Mouse (Mus musculus): ENCODE results near the gene Tm9sf3. TPM values are rescaled to one million over a fixed set of nuclear protein-coding genes. Genes with fewer than 3 reads are reported as not detected.
"Not testable (repeated sequence)": the region's sequence is repeated elsewhere in the genome, so short reads cannot be mapped to it uniquely, and the experiment has no call there.

Tm9sf3 gene
- 88.8 and 112 TPM in 2 replicates for polyA plus RNA-seq (2016; fragmentation: Nextera tagmentation; extraction: Ambion mirVana)

DNA sequence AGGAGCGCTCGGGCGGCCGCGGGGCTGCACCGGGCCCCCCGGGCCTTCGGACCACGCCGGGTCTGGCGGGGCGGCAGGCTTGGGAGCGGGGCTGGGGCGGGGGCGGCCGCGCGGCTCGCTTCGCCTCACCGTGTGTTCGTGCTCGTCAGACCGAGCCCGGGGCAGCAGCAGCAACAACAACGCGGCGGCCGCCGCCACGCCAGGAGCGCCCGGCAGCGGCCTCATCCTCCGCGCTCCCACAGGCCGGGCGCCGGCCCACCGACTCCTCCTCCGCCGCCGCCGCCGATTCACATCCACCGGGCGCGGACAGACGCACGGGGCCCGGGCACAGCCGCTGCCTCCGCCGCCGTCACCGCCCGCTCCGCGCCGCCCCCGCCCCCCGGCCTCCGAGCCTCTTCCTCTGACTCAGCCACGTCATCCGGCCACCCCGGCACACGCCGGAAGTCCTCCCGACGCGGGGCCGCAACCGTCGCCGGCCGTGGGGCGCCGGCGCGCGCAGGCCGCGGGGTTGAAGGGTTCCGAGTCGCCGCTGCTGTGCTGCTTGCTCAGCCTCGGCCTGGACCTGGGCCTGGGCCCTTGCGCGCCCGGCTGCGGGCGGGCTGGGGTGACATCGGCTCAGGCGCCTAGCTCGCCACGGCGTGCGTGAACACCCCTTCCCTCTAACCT lies at the start of gene Tm9sf3:
TSS of gene Tm9sf3 (minus strand) at position 368 of the 666 bp plus-strand sequence.
- H3K4me3 ChIP-seq, result peak within 1 kb of the TSS; percentile 95

DNA sequence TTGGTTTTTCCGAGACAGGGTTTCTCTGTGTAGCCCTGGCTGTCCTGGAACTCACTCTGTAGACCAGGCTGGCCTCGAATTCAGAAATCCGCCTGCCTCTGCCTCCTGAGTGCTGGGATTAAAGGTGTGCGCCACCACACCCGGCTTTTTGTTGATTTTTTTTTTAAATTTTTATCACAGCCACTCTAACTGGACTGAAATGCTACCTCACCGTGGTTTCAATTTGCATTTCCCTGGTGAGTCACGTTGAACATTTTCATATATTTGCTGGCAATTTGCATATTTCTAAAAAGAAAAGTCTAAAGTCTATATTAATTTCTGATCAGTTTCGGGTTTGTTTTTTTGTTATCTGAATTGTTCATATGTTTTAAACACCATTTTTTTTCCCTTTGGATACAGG lies 48.8 kb upstream of the Tm9sf3 start:
- Histone ChIP-seq H3K4me1 (peaks cover 28% of the 10 kb centered on the region), H3K27me3 (ENCODE audit: low read depth, poor library complexity, severe bottlenecking) (peaks cover 82% of the 10 kb centered on the region)
- not testable (repeated sequence) for H3K27ac ChIP-seq; H3K36me3 ChIP-seq; H3K4me3 ChIP-seq; DNase-seq (ENCODE audit: low spot score); H3K9me3 ChIP-seq (replicated peaks)
- 95% methylated on average over 8 of the region's 8 CpGs for WGBS

More for the DNA sequence above, at the start of gene Tm9sf3:
- DNase-seq (ENCODE audit: low spot score), result peak; percentile 91
- under 1% methylated on average over 78 of the region's 98 CpGs for WGBS
- Histone ChIP-seq H3K27ac (peak within 1 kb of the TSS; percentile 98), H3K9me3 (replicated peaks) (no peaks in the 10 kb centered on the region), H3K4me1 (peaks cover 22% of the 10 kb centered on the region), H3K36me3 (no peaks in the 10 kb centered on the region), H3K27me3 (ENCODE audit: low read depth, poor library complexity, severe bottlenecking) (no peaks in the 10 kb centered on the region)

DNA sequence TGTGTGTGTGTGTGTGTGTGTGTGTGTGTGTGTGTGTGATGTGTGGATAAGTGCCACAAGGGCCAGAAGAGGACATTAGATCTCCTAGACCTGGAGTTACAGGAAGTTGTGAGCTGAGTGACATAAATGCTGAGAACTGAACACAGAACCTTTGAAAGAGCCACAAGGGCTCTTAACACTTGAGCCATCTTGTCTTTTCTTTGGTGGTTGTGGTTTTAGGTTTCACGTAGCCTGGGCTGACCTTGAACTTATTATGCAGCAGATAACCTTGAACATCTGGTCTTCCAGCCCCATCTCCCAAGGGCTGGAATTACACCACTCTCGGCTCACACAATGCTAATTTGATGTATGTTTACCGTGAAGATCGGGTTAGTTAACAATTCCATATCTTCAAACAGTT lies 48.2 kb upstream of the Tm9sf3 start:
- no peak for DNase-seq (ENCODE audit: low spot score)
- Histone ChIP-seq H3K27me3 (ENCODE audit: low read depth, poor library complexity, severe bottlenecking) (peaks cover 84% of the 10 kb centered on the region), H3K4me1 (peaks cover 26% of the 10 kb centered on the region), H3K36me3 (no peaks in the 10 kb centered on the region), H3K9me3 (replicated peaks) (no peaks in the 10 kb centered on the region), H3K4me3 (no peak overlapping the region), H3K27ac (no peak overlapping the region)
- WGBS, result 78% methylated on average over 4 of the region's 4 CpGs

- peaks cover 84% of the 10 kb centered on the region for H3K27me3 ChIP-seq (ENCODE audit: low read depth, poor library complexity, severe bottlenecking)
- no peaks in the 10 kb centered on the region for H3K9me3 ChIP-seq (replicated peaks)
- H3K27ac ChIP-seq, result no peak overlapping the region
- 34% methylated on average over 20 of the region's 20 CpGs for WGBS
- no peaks in the 10 kb centered on the region for H3K36me3 ChIP-seq
- no peak for DNase-seq (ENCODE audit: low spot score)
- H3K4me3 ChIP-seq, result peak overlapping the region; percentile 37
- H3K4me1 ChIP-seq, result peaks cover 18% of the 10 kb centered on the region; the same call in 1 of the 2 replicates
These were observed 47.3 kb upstream of the Tm9sf3 start for GRCm38 (mm10) chr19:41310971-41311703.

DNA sequence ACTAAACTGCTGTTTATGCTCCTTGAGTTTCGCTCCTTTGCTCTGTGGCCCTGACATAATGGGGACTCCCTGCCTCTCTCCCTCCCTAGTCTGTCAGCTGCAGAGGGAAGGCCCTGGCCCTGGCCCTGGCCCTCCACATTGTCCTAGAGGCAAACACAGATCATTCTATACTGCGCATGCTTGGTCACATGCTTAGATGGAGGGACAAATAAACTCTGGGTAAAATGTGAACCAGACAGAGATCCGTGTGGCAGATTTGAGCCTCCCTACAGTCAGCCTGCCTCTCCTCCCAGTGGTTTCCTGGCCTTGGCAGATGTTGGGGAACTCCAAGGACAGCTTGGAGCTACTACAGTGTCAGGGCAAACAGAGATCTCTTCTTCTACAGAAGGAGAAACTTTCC lies 40.1 kb upstream of the Tm9sf3 start:
- H3K4me1 ChIP-seq, result peaks cover 48% of the 10 kb centered on the region
- no peaks in the 10 kb centered on the region for H3K36me3 ChIP-seq
- H3K27ac ChIP-seq, result peak overlapping the region; percentile 59; the same call in 1 of the 2 replicates
- H3K4me3 ChIP-seq, result no peak overlapping the region
- H3K27me3 ChIP-seq (ENCODE audit: low read depth, poor library complexity, severe bottlenecking), result peaks cover 95% of the 10 kb centered on the region
- DNase-seq (ENCODE audit: low spot score), result no peak
- 68% methylated on average over 3 of the region's 3 CpGs for WGBS
- H3K9me3 ChIP-seq (replicated peaks), result no peaks in the 10 kb centered on the region

DNA sequence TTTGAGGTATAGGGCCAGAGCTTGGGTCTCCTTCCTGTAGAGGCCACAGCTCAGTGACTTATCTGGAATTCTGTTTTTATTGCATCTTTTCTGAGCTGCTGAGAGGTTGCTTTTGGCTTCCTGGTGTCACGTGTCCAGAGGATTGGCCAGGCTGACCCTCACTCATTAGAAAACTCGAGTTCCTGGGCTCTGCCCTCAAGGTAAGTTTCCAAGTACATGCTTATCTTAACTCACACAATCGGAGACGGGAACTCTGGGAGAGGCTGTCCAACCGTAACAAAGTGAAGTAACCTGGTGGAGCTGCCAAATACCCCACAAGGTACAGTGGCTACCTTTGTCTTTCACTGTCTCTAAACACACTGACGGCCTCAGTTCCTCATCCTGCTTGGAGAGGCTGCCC lies 39.6 kb upstream of the Tm9sf3 start:
- H3K36me3 ChIP-seq, result no peaks in the 10 kb centered on the region
- H3K9me3 ChIP-seq (replicated peaks), result no peaks in the 10 kb centered on the region
- H3K4me1 ChIP-seq, result peaks cover 48% of the 10 kb centered on the region
- H3K27ac ChIP-seq, result peak overlapping the region; percentile 59; the same call in 1 of the 2 replicates
- WGBS, result 56% methylated on average over 6 of the region's 6 CpGs
- no peak for DNase-seq (ENCODE audit: low spot score)
- H3K27me3 ChIP-seq (ENCODE audit: low read depth, poor library complexity, severe bottlenecking), result peaks cover 95% of the 10 kb centered on the region
- H3K4me3 ChIP-seq, result no peak overlapping the region

- 24% methylated on average over 6 of the region's 6 CpGs for WGBS
- Histone ChIP-seq H3K9me3 (replicated peaks) (no peaks in the 10 kb centered on the region), H3K4me1 (peaks cover 48% of the 10 kb centered on the region), H3K27me3 (ENCODE audit: low read depth, poor library complexity, severe bottlenecking) (peaks cover 95% of the 10 kb centered on the region), H3K4me3 (no peak overlapping the region), H3K27ac (no peak overlapping the region), H3K36me3 (no peaks in the 10 kb centered on the region)
- peak; percentile 83 for DNase-seq (ENCODE audit: low spot score)
These were observed 38.1 kb upstream of the Tm9sf3 start for GRCm38 (mm10) chr19:41301856-41302255.

DNA sequence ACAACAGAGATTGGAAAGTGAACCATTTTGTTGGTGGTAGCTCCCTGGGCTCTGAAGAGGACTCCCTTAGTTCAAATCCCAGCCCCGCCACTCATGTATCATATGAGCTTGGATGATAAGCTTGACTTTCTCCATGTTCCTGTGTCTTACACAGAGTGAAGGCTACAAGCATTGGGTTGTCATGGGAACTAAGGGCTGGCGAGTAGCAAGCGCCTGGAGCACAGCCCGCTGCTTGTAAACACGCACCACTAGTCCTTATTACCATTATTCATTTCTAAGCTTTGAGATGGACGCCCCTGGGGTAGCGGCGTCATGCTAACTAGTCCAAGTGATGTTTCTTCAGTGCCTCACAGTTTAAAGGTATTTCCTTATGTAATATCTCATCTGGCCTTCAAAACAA lies 35.6 kb upstream of the Tm9sf3 start:
- H3K9me3 ChIP-seq (replicated peaks), result no peaks in the 10 kb centered on the region
- no peak for DNase-seq (ENCODE audit: low spot score)
- H3K36me3 ChIP-seq, result no peaks in the 10 kb centered on the region
- H3K27ac ChIP-seq, result no peak overlapping the region
- H3K27me3 ChIP-seq (ENCODE audit: low read depth, poor library complexity, severe bottlenecking), result peaks cover 95% of the 10 kb centered on the region
- H3K4me3 ChIP-seq, result no peak overlapping the region
- 89% methylated on average over 8 of the region's 8 CpGs for WGBS
- peaks cover 43% of the 10 kb centered on the region for H3K4me1 ChIP-seq

GRCm38 (mm10) chr19:41290952-41291619 lies 27.3 kb upstream of the Tm9sf3 start:
- H3K36me3 ChIP-seq, result no peaks in the 10 kb centered on the region
- no peak overlapping the region for H3K27ac ChIP-seq
- no peaks in the 10 kb centered on the region for H3K4me1 ChIP-seq
- no peaks in the 10 kb centered on the region for H3K9me3 ChIP-seq (replicated peaks)
- peaks cover 93% of the 10 kb centered on the region for H3K27me3 ChIP-seq (ENCODE audit: low read depth, poor library complexity, severe bottlenecking)
- no peak for DNase-seq (ENCODE audit: low spot score)
- H3K4me3 ChIP-seq, result no peak overlapping the region
- WGBS, result 56% methylated on average over 5 of the region's 5 CpGs

DNA sequence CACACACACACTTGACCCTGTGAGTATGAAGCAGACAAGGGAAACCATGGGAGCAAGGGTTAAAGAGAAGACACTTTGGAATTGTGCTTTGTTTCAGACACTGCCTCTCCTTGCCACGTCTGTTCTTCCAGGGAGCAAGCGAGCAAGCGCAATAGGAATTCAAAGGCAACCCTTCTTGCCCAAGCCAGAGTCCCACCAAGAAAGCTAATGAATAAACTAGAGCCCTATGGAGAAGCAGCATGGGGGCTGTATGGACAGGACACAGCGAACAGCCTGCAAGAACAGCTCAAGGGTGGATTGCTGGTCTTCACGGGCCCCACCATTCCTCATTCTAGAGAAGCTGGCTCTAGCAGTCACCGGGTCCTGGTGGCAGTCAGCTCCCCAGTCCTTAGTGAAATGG lies 24.8 kb upstream of the Tm9sf3 start:
- DNase-seq (ENCODE audit: low spot score), result no peak
- Histone ChIP-seq H3K9me3 (replicated peaks) (no peaks in the 10 kb centered on the region), H3K4me1 (peaks cover 13% of the 10 kb centered on the region), H3K27ac (no peak overlapping the region), H3K36me3 (no peaks in the 10 kb centered on the region), H3K4me3 (no peak overlapping the region), H3K27me3 (ENCODE audit: low read depth, poor library complexity, severe bottlenecking) (peaks cover 91% of the 10 kb centered on the region)
- 80% methylated on average over 6 of the region's 6 CpGs for WGBS

GRCm38 (mm10) chr19:41287224-41287623 lies 23.4 kb upstream of the Tm9sf3 start:
- no peaks in the 10 kb centered on the region for H3K9me3 ChIP-seq (replicated peaks)
- WGBS, result 88% methylated on average over 7 of the region's 7 CpGs
- peaks cover 14% of the 10 kb centered on the region for H3K4me1 ChIP-seq
- no peak for DNase-seq (ENCODE audit: low spot score)
- H3K4me3 ChIP-seq, result no peak overlapping the region
- H3K27ac ChIP-seq, result no peak overlapping the region
- H3K36me3 ChIP-seq, result no peaks in the 10 kb centered on the region
- H3K27me3 ChIP-seq (ENCODE audit: low read depth, poor library complexity, severe bottlenecking), result peaks cover 86% of the 10 kb centered on the region

GRCm38 (mm10) chr19:41284515-41284914 lies 20.7 kb upstream of the Tm9sf3 start:
- Histone ChIP-seq H3K9me3 (replicated peaks) (no peaks in the 10 kb centered on the region), H3K4me1 (peaks cover 16% of the 10 kb centered on the region), H3K4me3 (no peak overlapping the region), H3K27ac (no peak overlapping the region), H3K27me3 (ENCODE audit: low read depth, poor library complexity, severe bottlenecking) (peaks cover 71% of the 10 kb centered on the region), H3K36me3 (no peaks in the 10 kb centered on the region)
- no peak for DNase-seq (ENCODE audit: low spot score)
- WGBS, result 47% methylated on average over 6 of the region's 6 CpGs

DNA sequence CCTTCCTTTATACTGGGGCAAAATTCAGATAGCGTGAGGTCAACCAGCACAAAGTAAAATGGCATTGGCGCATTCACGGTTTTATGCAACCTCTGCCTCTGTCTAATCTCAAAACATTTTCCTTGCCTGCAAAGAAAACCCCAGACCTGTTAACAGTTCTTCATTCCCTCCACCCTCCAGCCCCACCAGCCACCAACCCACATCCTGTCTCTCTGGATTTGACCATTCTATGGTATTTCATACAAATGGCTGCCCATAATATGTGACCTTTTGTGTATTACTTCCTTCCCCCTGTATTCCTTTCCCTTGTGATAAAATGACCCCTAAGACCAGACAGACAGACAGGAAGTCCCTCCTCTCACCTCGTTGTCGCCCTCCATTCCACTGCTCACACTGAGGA lies 18.9 kb upstream of the Tm9sf3 start:
- 78% methylated on average over 5 of the region's 5 CpGs for WGBS
- no peaks in the 10 kb centered on the region for H3K9me3 ChIP-seq (replicated peaks)
- DNase-seq (ENCODE audit: low spot score), result no peak
- H3K4me3 ChIP-seq, result no peak overlapping the region
- H3K27ac ChIP-seq, result no peak overlapping the region
- H3K36me3 ChIP-seq, result no peaks in the 10 kb centered on the region
- peaks cover 61% of the 10 kb centered on the region for H3K27me3 ChIP-seq (ENCODE audit: low read depth, poor library complexity, severe bottlenecking)
- peaks cover 16% of the 10 kb centered on the region for H3K4me1 ChIP-seq
